ENCODE assay signal across 30 mouse cellular contexts in genomic region chr3:152949233-152949777, GRCm38 (mm10). TPM values are rescaled to one million over a fixed set of nuclear protein-coding genes. Genes with fewer than 3 reads are reported as not detected.
DNase-seq lines count a peak whose midpoint lies in the region; ATAC-seq lines count a peak whose summit lies in the region.
"Had no signal": no experiment of that assay in that cellular context is flagged by ENCODE, and none has a peak within 500 bp of the region (broad histone marks: within the 10 kb centered on the region; RNA-seq: fewer than 3 reads in every experiment).

No protein-coding gene starts in this region.

- H3K4me2 ChIP-seq in heart, embryonic 13.5 days = no peak overlapping the region
- H3K4me2 ChIP-seq in limb, embryonic 15.5 days = no peak overlapping the region
- H3K4me2 ChIP-seq: embryonic facial prominence, embryonic 12.5 days; heart, embryonic 15.5 days; hindbrain, embryonic 14.5 days; limb, embryonic 12.5 days; midbrain, embryonic 15.5 days; stomach, embryonic 15.5 days had no signal

- no peak overlapping the region for H3K4me3 ChIP-seq in heart, embryonic 13.5 days
- no peak overlapping the region for H3K4me3 ChIP-seq in limb, embryonic 15.5 days
- no peak overlapping the region for H3K4me3 ChIP-seq in limb, embryonic 10.5 days
- H3K4me3 ChIP-seq: embryonic facial prominence, embryonic 12.5 days; heart, embryonic 15.5 days; limb, embryonic 12.5 days; midbrain, embryonic 10.5 days; midbrain, embryonic 15.5 days; stomach, embryonic 15.5 days had no signal

- no peak overlapping the region for H3K27ac ChIP-seq in heart, embryonic 13.5 days (replicated peaks)
- H3K27ac ChIP-seq in limb, embryonic 15.5 days = no peak overlapping the region
- H3K27ac ChIP-seq in limb, embryonic 10.5 days = no peak overlapping the region
- H3K27ac ChIP-seq: embryonic facial prominence, embryonic 12.5 days; heart, embryonic 15.5 days; hindbrain, embryonic 14.5 days; limb, embryonic 12.5 days; liver, embryonic 14.5 days; midbrain, embryonic 10.5 days; midbrain, embryonic 15.5 days; stomach, embryonic 15.5 days had no signal

- 84% methylated on average over 15 of the region's 15 CpGs for WGBS in heart, embryonic 13.5 days
- WGBS in limb, embryonic 15.5 days = 93% methylated on average over 15 of the region's 15 CpGs
- WGBS in limb, embryonic 10.5 days = 90% methylated on average over 15 of the region's 15 CpGs

- ATAC-seq in heart, embryonic 13.5 days (ENCODE audit: extremely low read depth, insufficient number of reproducible peaks, low FRiP score, low TSS enrichment) = peak; percentile 42; the same call in 1 of the 2 replicates
- ATAC-seq in limb, embryonic 15.5 days (ENCODE audit: insufficient number of reproducible peaks, low FRiP score, low TSS enrichment, low read depth) = 0 out of 2 replicates have a peak, but pooled peaks have one; percentile 75
- ATAC-seq: forebrain, embryonic 14.5 days; lung, postnatal 0 days; midbrain, embryonic 15.5 days; Patski had no signal

- no peaks in the 10 kb centered on the region for H3K36me3 ChIP-seq in heart, embryonic 13.5 days
- no peaks in the 10 kb centered on the region for H3K36me3 ChIP-seq in limb, embryonic 15.5 days
- no peaks in the 10 kb centered on the region for H3K36me3 ChIP-seq in limb, embryonic 10.5 days
- H3K36me3 ChIP-seq: embryonic facial prominence, embryonic 12.5 days; G1E; heart, embryonic 15.5 days; limb, embryonic 12.5 days; midbrain, embryonic 10.5 days; midbrain, embryonic 15.5 days; stomach, embryonic 15.5 days had no signal

- intact Hi-C loops in heart, postnatal 14 days (cut with DNase I) = no loop called here

- no peaks in the 10 kb centered on the region for H3K27me3 ChIP-seq in heart, embryonic 13.5 days (replicated peaks)
- H3K27me3 ChIP-seq in limb, embryonic 15.5 days = no peaks in the 10 kb centered on the region
- H3K27me3 ChIP-seq in limb, embryonic 10.5 days (ENCODE audit: low read depth, poor library complexity, severe bottlenecking) = no peaks in the 10 kb centered on the region
- H3K27me3 ChIP-seq: embryonic facial prominence, embryonic 12.5 days; heart, embryonic 15.5 days; limb, embryonic 12.5 days; midbrain, embryonic 15.5 days; Patski; stomach, embryonic 15.5 days had no signal

- H3K4me1 ChIP-seq in heart, embryonic 13.5 days = no peaks in the 10 kb centered on the region
- no peaks in the 10 kb centered on the region for H3K4me1 ChIP-seq in limb, embryonic 15.5 days
- H3K4me1 ChIP-seq in limb, embryonic 10.5 days = no peaks in the 10 kb centered on the region
- H3K4me1 ChIP-seq: embryonic facial prominence, embryonic 12.5 days; heart, embryonic 15.5 days; limb, embryonic 12.5 days; stomach, embryonic 15.5 days had no signal

- no peak for DNase-seq in heart, postnatal 14 days
- DNase-seq in limb, embryonic 10.5 days (ENCODE audit: low spot score) = no peak
- peak; percentile 49 for DNase-seq in testis, postnatal 10 days (ENCODE audit: low spot score)
- DNase-seq in testis, postnatal 14 days (ENCODE audit: low spot score) = no peak
- DNase-seq in neural tube, embryonic 10.5 days (ENCODE audit: extremely low spot score, low spot score) = no peak
- DNase-seq: adrenal gland, postnatal 10 days; cerebellum, adult 11 months; cerebellum, adult 9-10 months; cerebellum, postnatal 36 days; gastrocnemius, postnatal 14 days; heart, postnatal 36 days; kidney, adult 18-20 months; kidney, postnatal 14 days; right cerebral cortex, postnatal 25 days; thymus, adult 18-20 months had no signal

- H3K9me3 ChIP-seq in heart, embryonic 13.5 days = peaks cover 3% of the 10 kb centered on the region; the same call in 1 of the 2 replicates
- H3K9me3 ChIP-seq in limb, embryonic 15.5 days = no peaks in the 10 kb centered on the region
- no peaks in the 10 kb centered on the region for H3K9me3 ChIP-seq in limb, embryonic 10.5 days (replicated peaks)
- H3K9me3 ChIP-seq: embryonic facial prominence, embryonic 12.5 days; G1E; heart, embryonic 15.5 days; limb, embryonic 12.5 days; midbrain, embryonic 10.5 days; midbrain, embryonic 15.5 days; stomach, embryonic 15.5 days had no signal

- no peak overlapping the region for H3K9ac ChIP-seq in heart, embryonic 13.5 days
- H3K9ac ChIP-seq in limb, embryonic 15.5 days = no peak overlapping the region
- H3K9ac ChIP-seq: embryonic facial prominence, embryonic 12.5 days; heart, embryonic 15.5 days; hindbrain, embryonic 14.5 days; limb, embryonic 12.5 days; liver, embryonic 14.5 days; midbrain, embryonic 15.5 days; stomach, embryonic 15.5 days had no signal

RNA-seq across cellular contexts. Expression of gene St6galnac5, which starts 32.7 kb away (rescaled TPM):
- polyA plus RNA-seq in heart, embryonic 13.5 days (2015; fragmentation: Nextera tagmentation; extraction: Ambion mirVana) = 0.27 TPM in 2 replicates
- total RNA-seq in heart, postnatal 14 days (2021) = not detected
- 1.3 and 1.8 TPM in 2 replicates for polyA plus RNA-seq in limb, embryonic 15.5 days (2015; fragmentation: Nextera tagmentation; extraction: Ambion mirVana)
- 0.28 and 0.66 TPM in 2 replicates for polyA plus RNA-seq in limb, embryonic 10.5 days (2016; fragmentation: Nextera tagmentation; extraction: Ambion mirVana)
- total RNA-seq: granulocyte monocyte progenitor cell, adult 5-6 weeks; heart, postnatal 36 days had no signal
- polyA plus RNA-seq: G1E had no signal
